Comparison of ENCODE assay signal across 29 mouse cellular contexts in genomic region chr13:95842803-95843202, GRCm38 (mm10). TPM values are rescaled to one million over a fixed set of nuclear protein-coding genes. Genes with fewer than 3 reads are reported as not detected.
DNase-seq lines count a peak whose midpoint lies in the region; ATAC-seq and TF ChIP-seq lines count a peak whose summit lies in the region.
"Had no signal": no experiment of that assay in that cellular context is flagged by ENCODE, and none has a peak within 500 bp of the region (broad histone marks: within the 10 kb centered on the region; RNA-seq: fewer than 3 reads in every experiment).

No protein-coding gene starts in this region.

- DNase-seq in heart, postnatal 0 days (ENCODE audit: low spot score), result peak; percentile 22
- no peak for DNase-seq in heart, adult 11 months
- peak; percentile 42 to 57 for DNase-seq in adrenal gland, postnatal 36 days
- no peak for DNase-seq in left cerebral cortex, postnatal 14 days (ENCODE audit: low spot score in 2 of 2)
- DNase-seq in kidney, adult 18-20 months, result no peak
- DNase-seq: B cell, adult 2 months; cerebellum, adult 11-12 months; cerebellum, postnatal 10 days; gastrocnemius, adult 2 months; heart, postnatal 36 days; kidney, adult 9 months; kidney, postnatal 14 days; liver, embryonic 13.5 days; lung, adult 18-20 months; lung, postnatal 4 days; right cerebral cortex, postnatal 4 days; thymus, postnatal 14 days had no signal

- H3K27me3 ChIP-seq in heart, postnatal 0 days (ENCODE audit: control insufficient read depth, insufficient read depth, low read length), result no peaks in the 10 kb centered on the region
- H3K27me3 ChIP-seq in intestine, embryonic 15.5 days (replicated peaks), result no peaks in the 10 kb centered on the region
- no peaks in the 10 kb centered on the region for H3K27me3 ChIP-seq in stomach, embryonic 16.5 days (ENCODE audit: control insufficient read depth, insufficient read depth, low read length)
- H3K27me3 ChIP-seq: embryonic facial prominence, embryonic 13.5 days; hindbrain, embryonic 12.5 days; limb, embryonic 13.5 days; liver, embryonic 13.5 days; megakaryocyte, embryonic 14.5 days; midbrain, embryonic 12.5 days; neural tube, embryonic 12.5 days had no signal

- H3K4me3 ChIP-seq in heart, postnatal 0 days (ENCODE audit: low read depth, low read length), result no peak overlapping the region
- no peak overlapping the region for H3K4me3 ChIP-seq in intestine, embryonic 15.5 days (replicated peaks)
- no peak overlapping the region for H3K4me3 ChIP-seq in stomach, embryonic 16.5 days (replicated peaks; ENCODE audit: low read length)
- H3K4me3 ChIP-seq: embryonic facial prominence, embryonic 13.5 days; gastrocnemius, adult 2 months; hindbrain, embryonic 12.5 days; left cerebral cortex, adult 2 months; limb, embryonic 13.5 days; liver, embryonic 13.5 days; megakaryocyte, embryonic 14.5 days; midbrain, embryonic 12.5 days; myocyte; neural tube, embryonic 12.5 days had no signal

- H3K4me1 ChIP-seq in heart, postnatal 0 days (ENCODE audit: control insufficient read depth, insufficient read depth), result peaks cover 7% of the 10 kb centered on the region
- 0 out of 2 replicates have a peak, but pooled peaks cover 3% of the 10 kb centered on the region for H3K4me1 ChIP-seq in intestine, embryonic 15.5 days (replicated peaks)
- no peaks in the 10 kb centered on the region for H3K4me1 ChIP-seq in stomach, embryonic 16.5 days (ENCODE audit: control insufficient read depth, insufficient read depth, low read length)
- H3K4me1 ChIP-seq: embryonic facial prominence, embryonic 13.5 days; hindbrain, embryonic 12.5 days; limb, embryonic 13.5 days; midbrain, embryonic 12.5 days; neural tube, embryonic 12.5 days had no signal

- no peak for TF ChIP-seq EP300 in heart, postnatal 0 days (IDR thresholded peaks at IDR 0.05; ENCODE audit: low read depth)

- H3K4me2 ChIP-seq in heart, postnatal 0 days (ENCODE audit: low read depth, low read length), result peak overlapping the region; percentile 2; the same call in 1 of the 2 replicates
- H3K4me2 ChIP-seq in intestine, embryonic 15.5 days (replicated peaks), result no peak overlapping the region
- H3K4me2 ChIP-seq in stomach, embryonic 16.5 days (ENCODE audit: low read depth, low read length), result no peak overlapping the region
- H3K4me2 ChIP-seq: embryonic facial prominence, embryonic 13.5 days; hindbrain, embryonic 12.5 days; limb, embryonic 13.5 days; liver, embryonic 13.5 days; midbrain, embryonic 12.5 days; neural tube, embryonic 12.5 days had no signal

- H3K27ac ChIP-seq in heart, postnatal 0 days (ENCODE audit: low read depth), result no peak overlapping the region
- H3K27ac ChIP-seq in intestine, embryonic 15.5 days, result no peak overlapping the region
- H3K27ac ChIP-seq in stomach, embryonic 16.5 days (ENCODE audit: low read length), result peak overlapping the region; percentile 58; the same call in 1 of the 2 replicates
- H3K27ac ChIP-seq: embryonic facial prominence, embryonic 13.5 days; gastrocnemius, adult 2 months; hindbrain, embryonic 12.5 days; left cerebral cortex, adult 2 months; limb, embryonic 13.5 days; liver, embryonic 13.5 days; midbrain, embryonic 12.5 days; neural tube, embryonic 12.5 days had no signal

- no peaks in the 10 kb centered on the region for H3K36me3 ChIP-seq in heart, postnatal 0 days (replicated peaks; ENCODE audit: control insufficient read depth, insufficient read depth, low read length)
- H3K36me3 ChIP-seq in intestine, embryonic 15.5 days, result no peaks in the 10 kb centered on the region
- no peaks in the 10 kb centered on the region for H3K36me3 ChIP-seq in stomach, embryonic 16.5 days (ENCODE audit: control insufficient read depth, insufficient read depth, low read length)
- H3K36me3 ChIP-seq: embryonic facial prominence, embryonic 13.5 days; hindbrain, embryonic 12.5 days; limb, embryonic 13.5 days; liver, embryonic 13.5 days; midbrain, embryonic 12.5 days; neural tube, embryonic 12.5 days had no signal

- intact Hi-C loops in left cerebral cortex, postnatal 14 days (cut with DNase I), result no loop called here

- peak; percentile 47 for ATAC-seq in heart, postnatal 0 days (ENCODE audit: insufficient read depth, low read depth)
- ATAC-seq in intestine, embryonic 15.5 days, result peak; percentile 88
- peak; percentile 64; the same call in 1 of the 2 replicates for ATAC-seq in stomach, embryonic 16.5 days (ENCODE audit: insufficient read depth, low FRiP score)
- ATAC-seq: activated CD4-positive, CD25-positive, alpha-beta regulatory T cell, adult 4 months; forebrain, embryonic 16.5 days had no signal

- H3K9ac ChIP-seq in heart, postnatal 0 days (replicated peaks; ENCODE audit: low read depth, low read length), result no peak overlapping the region
- no peak overlapping the region for H3K9ac ChIP-seq in intestine, embryonic 15.5 days
- H3K9ac ChIP-seq in stomach, embryonic 16.5 days (ENCODE audit: low read length), result no peak overlapping the region
- H3K9ac ChIP-seq: embryonic facial prominence, embryonic 13.5 days; hindbrain, embryonic 12.5 days; limb, embryonic 13.5 days; liver, embryonic 13.5 days; midbrain, embryonic 12.5 days; neural tube, embryonic 12.5 days had no signal

- no peaks in the 10 kb centered on the region for H3K9me3 ChIP-seq in heart, postnatal 0 days (replicated peaks; ENCODE audit: control insufficient read depth, low read length)
- no peaks in the 10 kb centered on the region for H3K9me3 ChIP-seq in intestine, embryonic 15.5 days
- H3K9me3 ChIP-seq in stomach, embryonic 16.5 days (replicated peaks; ENCODE audit: control insufficient read depth, low read length), result no peaks in the 10 kb centered on the region
- H3K9me3 ChIP-seq: embryonic facial prominence, embryonic 13.5 days; hindbrain, embryonic 12.5 days; limb, embryonic 13.5 days; liver, embryonic 13.5 days; megakaryocyte, embryonic 14.5 days; midbrain, embryonic 12.5 days; neural tube, embryonic 12.5 days had no signal

- WGBS in heart, postnatal 0 days, result 39% methylated on average over 7 of the region's 7 CpGs
- 60% methylated on average over 7 of the region's 7 CpGs for WGBS in intestine, embryonic 15.5 days
- WGBS in stomach, embryonic 16.5 days, result 60% methylated on average over 7 of the region's 7 CpGs

- TF ChIP-seq CTCF in heart, postnatal 0 days (IDR thresholded peaks at IDR 0.05; ENCODE audit: low read depth), result no peak

RNA-seq across cellular contexts. Expression of gene Iqgap2, which starts 48.9 kb away (rescaled TPM):
- 1.3 and 2.0 TPM in 2 replicates for total RNA-seq in heart, postnatal 0 days (2014; rRNA removed; ENCODE audit: low replicate concordance)
- polyA plus RNA-seq in heart, postnatal 0 days (2015; fragmentation: Nextera tagmentation; extraction: Ambion mirVana), result 0.83 and 1.0 TPM in 2 replicates
- 100 to 1,000 TPM; 149 to 229 TPM for total RNA-seq in adrenal gland, postnatal 36 days (2021)
- 27.3 and 28.6 TPM in 2 replicates for polyA plus RNA-seq in intestine, embryonic 15.5 days (2015; fragmentation: Nextera tagmentation; extraction: Ambion mirVana)
- 16.2 and 18.4 TPM in 2 replicates for polyA plus RNA-seq in stomach, embryonic 16.5 days (2015; fragmentation: Nextera tagmentation; extraction: Ambion mirVana)
- 10 to 100 TPM; 15.9 to 17.2 TPM for total RNA-seq in left cerebral cortex, postnatal 14 days (2021)

Comparison
In these comparisons a context has a peak if more than half of its experiments do, and no peak if none do; other contexts are left out.
1. DNase-seq: peak in heart, postnatal 0 days (single experiment) and adrenal gland, postnatal 36 days (2 of 2); none in heart, adult 11 months (single experiment), left cerebral cortex, postnatal 14 days (0 of 2) and kidney, adult 18-20 months (single experiment).
2. RNA of gene Iqgap2, which starts 48.9 kb away (total RNA-seq): 149 to 229 TPM in adrenal gland, postnatal 36 days; 15.9 to 17.2 TPM in left cerebral cortex, postnatal 14 days and 1.3 to 2.0 TPM in heart, postnatal 0 days; every median in the first group is over 4 times any median in the second.
3. Peak in every context shown above with its lines, with median percentiles within 50 percentile points of each other: ATAC-seq.